Mouse (Mus musculus) left cerebral cortex, adult 6 months (tissue): ENCODE data around the gene Oit3. TPM values are rescaled to one million over a fixed set of nuclear protein-coding genes. Genes with fewer than 3 reads are reported as not detected.

Source experiments
- long read RNA-seq, 2 experiments: library from polyadenylated mRNA; unstranded; transcript quantifications; one replicate each; pipeline ENCODE4 v2.0.0; 2019 to 2020
- polyA plus RNA-seq: library from polyadenylated mRNA; unstranded; fragments of <200 nt; fragmentation: Nextera tagmentation; gene quantifications from 2 replicates; pipeline ENCODE4 v1.2.3, GENCODE M21; 2021

Oit3 gene
- 0.21 and 0.51 TPM in 2 replicates for polyA plus RNA-seq
- long read RNA-seq, experiment 1: 0 reads
- long read RNA-seq, experiment 2: 0 reads

GRCm38 (mm10) chr10:59441735-59442134 lies at the start of gene Oit3:
Gene Oit3, minus strand, starts transcription at chr10:59441778.

GRCm38 (mm10) chr10:59402899-59403792 lies 38.4 kb downstream of the Oit3 start, which contains the start of gene Pla2g12b:
Gene Pla2g12b, plus strand, starts transcription at chr10:59403660.

GRCm38 (mm10) chr10:59395461-59395860 lies 46.1 kb downstream of the Oit3 start, which contains the start of gene Gm10273:
Gene Gm10273, plus strand, starts transcription at chr10:59395632.

Other genes starting within 250 kb of the Oit3 start
- gene Sept10, start 219.9 kb downstream of the Oit3 start, polyA plus RNA-seq: 8.5 and 11.0 TPM in 2 replicates
- gene Sowahc, start 219.8 kb downstream of the Oit3 start, polyA plus RNA-seq: 4.3 and 4.4 TPM in 2 replicates
- gene P4ha1, start 118.5 kb downstream of the Oit3 start, polyA plus RNA-seq: 26.9 and 27.1 TPM in 2 replicates
- gene Gm10273, start 46.1 kb downstream of the Oit3 start, polyA plus RNA-seq: 7.9 and 8.2 TPM in 2 replicates
- not detected in 2 replicates for gene Pla2g12b, start 38.1 kb downstream of the Oit3 start, polyA plus RNA-seq
- gene Gm10322, start 174.3 kb upstream of the Oit3 start, polyA plus RNA-seq: not detected in 2 replicates
- 24.0 and 29.9 TPM in 2 replicates for gene Mcu, start 174.9 kb upstream of the Oit3 start, polyA plus RNA-seq